Comparison of ENCODE assay signal across 10 mouse cellular contexts in genomic region chr8:12396501-12397345, GRCm38 (mm10). TPM values are rescaled to one million over a fixed set of nuclear protein-coding genes. Genes with fewer than 3 reads are reported as not detected.
A peak's percentile ranks its signal among the peaks of the same experiment; 100 is the strongest.
DNase-seq lines count a peak whose midpoint lies in the region; ATAC-seq and TF ChIP-seq lines count a peak whose summit lies in the region.
"Had no signal": no experiment of that assay in that cellular context is flagged by ENCODE, and none has a peak within 500 bp of the region (broad histone marks: within the 10 kb centered on the region; RNA-seq: fewer than 3 reads in every experiment).

No protein-coding gene starts in this region.

- no peak overlapping the region for H3K9ac ChIP-seq in heart, embryonic 13.5 days
- no peak overlapping the region for H3K9ac ChIP-seq in heart, postnatal 0 days (replicated peaks; ENCODE audit: low read depth, low read length)
- H3K9ac ChIP-seq in midbrain, embryonic 11.5 days (ENCODE audit: low read length), result peak overlapping the region; percentile 98

- TF ChIP-seq EP300 in heart, postnatal 0 days (IDR thresholded peaks at IDR 0.05; ENCODE audit: low read depth), result no peak

- H3K4me1 ChIP-seq in heart, embryonic 13.5 days, result peaks cover 36% of the 10 kb centered on the region
- H3K4me1 ChIP-seq in heart, postnatal 0 days (ENCODE audit: control insufficient read depth, insufficient read depth), result peaks cover 3% of the 10 kb centered on the region; the same call in 1 of the 2 replicates
- H3K4me1 ChIP-seq in midbrain, embryonic 11.5 days (ENCODE audit: control insufficient read depth, insufficient read depth, low read length), result peaks cover 23% of the 10 kb centered on the region

- H3K27me3 ChIP-seq in heart, embryonic 13.5 days (replicated peaks), result peaks cover 99% of the 10 kb centered on the region
- peaks cover 100% of the 10 kb centered on the region for H3K27me3 ChIP-seq in heart, postnatal 0 days (ENCODE audit: control insufficient read depth, insufficient read depth, low read length)
- peaks cover 38% of the 10 kb centered on the region for H3K27me3 ChIP-seq in midbrain, embryonic 11.5 days (ENCODE audit: control insufficient read depth, insufficient read depth, low read length)

- no peaks in the 10 kb centered on the region for H3K36me3 ChIP-seq in heart, embryonic 13.5 days
- no peaks in the 10 kb centered on the region for H3K36me3 ChIP-seq in heart, postnatal 0 days (replicated peaks; ENCODE audit: control insufficient read depth, insufficient read depth, low read length)
- H3K36me3 ChIP-seq in midbrain, embryonic 11.5 days (ENCODE audit: control insufficient read depth, insufficient read depth, low read length), result no peaks in the 10 kb centered on the region

- under 1% methylated on average over 117 of the region's 118 CpGs for WGBS in heart, embryonic 13.5 days
- WGBS in heart, postnatal 0 days, result under 1% methylated on average over 73 of the region's 118 CpGs
- WGBS in midbrain, embryonic 11.5 days, result under 1% methylated on average over 111 of the region's 118 CpGs

- peak overlapping the region; percentile 46 for H3K4me3 ChIP-seq in heart, embryonic 13.5 days
- peak overlapping the region; percentile 33 for H3K4me3 ChIP-seq in heart, postnatal 0 days (ENCODE audit: low read depth, low read length)
- peak overlapping the region; percentile 93 for H3K4me3 ChIP-seq in midbrain, embryonic 11.5 days (ENCODE audit: low read depth, low read length)

- ATAC-seq in heart, embryonic 13.5 days (ENCODE audit: extremely low read depth, insufficient number of reproducible peaks, low FRiP score, low TSS enrichment), result no peak
- no peak for ATAC-seq in heart, postnatal 0 days (ENCODE audit: insufficient read depth, low read depth)
- ATAC-seq in midbrain, embryonic 11.5 days (ENCODE audit: low FRiP score), result no peak

- H3K9me3 ChIP-seq in heart, embryonic 13.5 days, result no peaks in the 10 kb centered on the region
- H3K9me3 ChIP-seq in heart, postnatal 0 days (replicated peaks; ENCODE audit: control insufficient read depth, low read length), result no peaks in the 10 kb centered on the region
- no peaks in the 10 kb centered on the region for H3K9me3 ChIP-seq in midbrain, embryonic 11.5 days (ENCODE audit: control insufficient read depth, low read length)

- H3K27ac ChIP-seq in heart, embryonic 13.5 days (replicated peaks), result no peak overlapping the region
- H3K27ac ChIP-seq in heart, postnatal 0 days (ENCODE audit: low read depth), result no peak overlapping the region
- H3K27ac ChIP-seq in midbrain, embryonic 11.5 days (ENCODE audit: low read depth, low read length), result peak overlapping the region; percentile 97

- no peak for TF ChIP-seq CTCF in heart, postnatal 0 days (IDR thresholded peaks at IDR 0.05; ENCODE audit: low read depth)

- peak overlapping the region; percentile 59 for H3K4me2 ChIP-seq in heart, embryonic 13.5 days
- peak overlapping the region; percentile 35; the same call in 1 of the 2 replicates for H3K4me2 ChIP-seq in heart, postnatal 0 days (ENCODE audit: low read depth, low read length)
- H3K4me2 ChIP-seq in midbrain, embryonic 11.5 days, result peak overlapping the region; percentile 83

- intact Hi-C loops in heart, postnatal 25 days (cut with DNase I), result no loop called here

- no peak for DNase-seq in heart, postnatal 25 days (ENCODE audit: low spot score)
- DNase-seq in R1 (ENCODE audit: low read depth, low spot score), result peak; percentile 60
- DNase-seq in heart, postnatal 0 days (ENCODE audit: low spot score), result no peak
- DNase-seq in midbrain, embryonic 11.5 days (ENCODE audit: low spot score, missing footprints), result peak; percentile 96
- no peak for DNase-seq in adrenal gland, adult 2 months
- DNase-seq in yolk sac, embryonic 10.5 days (ENCODE audit: low spot score), result no peak
- no peak for DNase-seq in cerebellum, adult 9-11 months
- DNase-seq: left cerebral cortex, postnatal 4 days had no signal

RNA-seq across cellular contexts. Expression of gene Sox1, which starts 1.6 kb away (rescaled TPM):
- not detected in 2 replicates for polyA plus RNA-seq in heart, embryonic 13.5 days (2015; fragmentation: Nextera tagmentation; extraction: Ambion mirVana)
- total RNA-seq in heart, postnatal 25 days (2021), result not detected
- not detected in 2 replicates for total RNA-seq in heart, postnatal 0 days (2014; rRNA removed; ENCODE audit: low replicate concordance)
- polyA plus RNA-seq in heart, postnatal 0 days (2015; fragmentation: Nextera tagmentation; extraction: Ambion mirVana), result not detected in 2 replicates
- polyA plus RNA-seq in midbrain, embryonic 11.5 days (2014; fragmentation: Nextera tagmentation; extraction: Ambion mirVana), result 8.2 and 8.7 TPM in 2 replicates
- total RNA-seq in adrenal gland, adult 2 months (2021), result not detected
- 0.04 TPM in 1 of 2 replicates, not detected in the other for polyA plus RNA-seq in adrenal gland, adult 2 months (2012; rRNA removed)
- total RNA-seq: common myeloid progenitor, adult 5-6 weeks had no signal

Comparison
In these comparisons a context has a peak if more than half of its experiments do, and no peak if none do; other contexts are left out.
1. H3K4me3 ChIP-seq: peak in every context shown above with its lines; median percentile 93 in midbrain, embryonic 11.5 days; 46 in heart, embryonic 13.5 days; 33 in heart, postnatal 0 days.
2. DNase-seq: peak in R1 (single experiment) and midbrain, embryonic 11.5 days (single experiment); none in heart, postnatal 25 days (single experiment), heart, postnatal 0 days (single experiment), adrenal gland, adult 2 months (single experiment), yolk sac, embryonic 10.5 days (single experiment) and cerebellum, adult 9-11 months (single experiment).
3. Peak in every context shown above with its lines, with median percentiles within 50 percentile points of each other: H3K4me2 ChIP-seq.